Mouse (Mus musculus) midbrain, embryonic 13.5 days (tissue): ENCODE data around the gene Ift122. TPM values are rescaled to one million over a fixed set of nuclear protein-coding genes. Genes with fewer than 3 reads are reported as not detected.
A peak's percentile ranks its signal among the peaks of the same experiment; 100 is the strongest.

Source experiments
- ATAC-seq: fragments of 200-750 bp; cut with Nextera tagmentation; 2 replicates; pipeline ENCODE4 v1.8.0; 2017; ENCODE audit warnings: mild to moderate bottlenecking, moderate TSS enrichment, moderate library complexity
- H3K27ac ChIP-seq: fragments of 300-500 bp; sonication (generic); 2 replicates; pipeline ENCODE4 v1.5.1; 2015; ENCODE audit warnings: inconsistent platforms, mild to moderate bottlenecking, moderate library complexity
- H3K27me3 ChIP-seq: fragments of 300-500 bp; sonication (generic); 2 replicates; pipeline ENCODE4 v1.6.1; 2015; ENCODE audit warnings: mild to moderate bottlenecking, inconsistent platforms
- H3K36me3 ChIP-seq: fragments of 300-500 bp; sonication (generic); 2 replicates; pipeline ENCODE4 v1.6.1; 2015; ENCODE audit warnings: mild to moderate bottlenecking, inconsistent platforms
- H3K4me1 ChIP-seq: fragments of 300-500 bp; sonication (generic); replicated peaks from 2 replicates; pipeline ENCODE4 v1.6.1; 2015; ENCODE audit warnings: inconsistent platforms
- H3K4me2 ChIP-seq: fragments of 300-500 bp; sonication (generic); replicated peaks from 2 replicates; pipeline ENCODE4 v1.6.1; 2015; ENCODE audit warnings: moderate library complexity, mild to moderate bottlenecking, inconsistent platforms
- H3K4me3 ChIP-seq: fragments of 300-500 bp; sonication (generic); replicated peaks from 2 replicates; pipeline ENCODE4 v1.5.1; 2015; ENCODE audit warnings: mild to moderate bottlenecking, inconsistent platforms
- H3K9ac ChIP-seq: fragments of 300-500 bp; sonication (generic); replicated peaks from 2 replicates; pipeline ENCODE4 v1.6.1; 2015; ENCODE audit warnings: mild to moderate bottlenecking, inconsistent platforms
- H3K9me3 ChIP-seq: fragments of 300-500 bp; sonication (generic); 2 replicates; pipeline ENCODE4 v1.6.1; 2016; ENCODE audit warnings: mild to moderate bottlenecking, inconsistent platforms
- WGBS: fragments of 180-500 bp; shearing (Covaris S2); methylation state at CpG from one replicate; pipeline ENCODE4 v1.1.7; 2015; 5-methylcytosine and 5-hydroxymethylcytosine counted together
- polyA plus RNA-seq: library from polyadenylated mRNA; unstranded; fragments of >200 nt; fragmentation: Nextera tagmentation; extraction: Ambion mirVana; gene quantifications from 2 replicates; pipeline ENCODE4 v1.2.1, GENCODE M21; 2015

Ift122 gene
- 25.8 and 28.8 TPM in 2 replicates for polyA plus RNA-seq

DNA sequence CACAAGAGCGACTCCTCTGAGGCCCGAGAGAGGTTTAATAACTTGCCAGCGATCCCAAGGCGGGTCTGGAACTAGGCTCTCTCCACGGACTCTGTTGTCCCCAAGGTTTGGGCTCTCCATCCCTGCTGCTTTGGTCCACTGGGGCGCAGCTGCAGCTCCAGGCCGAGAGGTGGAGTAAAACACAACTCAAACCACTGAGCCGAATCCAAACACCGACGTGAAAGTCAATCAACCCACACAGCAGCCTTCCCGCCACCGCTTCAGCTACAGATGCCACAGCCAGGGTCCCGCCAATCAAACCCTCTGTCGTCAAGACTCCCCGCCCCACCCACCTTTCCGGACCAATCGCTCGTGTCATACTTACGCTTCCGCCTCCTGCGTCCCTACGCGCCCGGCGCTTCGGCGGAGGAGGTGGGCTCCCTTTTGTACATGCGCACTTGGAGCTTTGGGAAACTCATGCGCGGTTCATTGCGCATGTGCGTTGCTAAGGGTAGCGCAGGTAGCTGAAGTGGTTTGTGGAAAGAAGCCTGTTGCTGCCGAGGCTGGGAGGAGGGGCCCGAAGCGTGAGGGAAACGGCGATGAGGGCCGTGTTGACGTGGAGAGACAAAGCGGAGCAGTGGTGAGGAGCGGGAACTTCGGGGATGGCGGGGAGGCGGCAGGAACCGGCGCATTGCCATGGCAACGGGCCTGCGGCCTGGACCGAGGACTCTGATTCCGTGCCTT, at the start of gene Ift122, which contains the start of gene Mbd4:
TSS of gene Ift122 (plus strand) at position 380 of the 723 bp plus-strand sequence.
TSS of gene Mbd4 (minus strand) at position 281 of the 723 bp plus-strand sequence.
- Histone ChIP-seq H3K4me2 (peak within 1 kb of the TSS; percentile 86), H3K36me3 (peaks cover 14% of the 10 kb centered on the region), H3K9ac (peak within 1 kb of the TSS; percentile 71), H3K4me3 (peak within 1 kb of the TSS; percentile 53), H3K4me1 (peaks cover 16% of the 10 kb centered on the region), H3K27ac (peak within 1 kb of the TSS; percentile 83), H3K27me3 (no peaks in the 10 kb centered on the region), H3K9me3 (no peaks in the 10 kb centered on the region)
- WGBS: under 1% methylated on average over 50 of the region's 51 CpGs
- ATAC-seq: peak; percentile 99

- Histone ChIP-seq H3K36me3 (peaks cover 80% of the 10 kb centered on the region), H3K27me3 (no peaks in the 10 kb centered on the region), H3K9ac (no peak overlapping the region), H3K4me3 (no peak overlapping the region), H3K9me3 (no peaks in the 10 kb centered on the region), H3K4me2 (no peak overlapping the region), H3K27ac (peak overlapping the region; percentile 42; the same call in 1 of the 2 replicates), H3K4me1 (peaks cover 27% of the 10 kb centered on the region)
- 53% methylated on average over 16 of the region's 16 CpGs for whole genome bisulfite sequencing
- peak; percentile 53 for ATAC-seq
Measured at GRCm38 (mm10) chr6:115803541-115804382, 49.5 kb upstream of the Ift122 start.

DNA sequence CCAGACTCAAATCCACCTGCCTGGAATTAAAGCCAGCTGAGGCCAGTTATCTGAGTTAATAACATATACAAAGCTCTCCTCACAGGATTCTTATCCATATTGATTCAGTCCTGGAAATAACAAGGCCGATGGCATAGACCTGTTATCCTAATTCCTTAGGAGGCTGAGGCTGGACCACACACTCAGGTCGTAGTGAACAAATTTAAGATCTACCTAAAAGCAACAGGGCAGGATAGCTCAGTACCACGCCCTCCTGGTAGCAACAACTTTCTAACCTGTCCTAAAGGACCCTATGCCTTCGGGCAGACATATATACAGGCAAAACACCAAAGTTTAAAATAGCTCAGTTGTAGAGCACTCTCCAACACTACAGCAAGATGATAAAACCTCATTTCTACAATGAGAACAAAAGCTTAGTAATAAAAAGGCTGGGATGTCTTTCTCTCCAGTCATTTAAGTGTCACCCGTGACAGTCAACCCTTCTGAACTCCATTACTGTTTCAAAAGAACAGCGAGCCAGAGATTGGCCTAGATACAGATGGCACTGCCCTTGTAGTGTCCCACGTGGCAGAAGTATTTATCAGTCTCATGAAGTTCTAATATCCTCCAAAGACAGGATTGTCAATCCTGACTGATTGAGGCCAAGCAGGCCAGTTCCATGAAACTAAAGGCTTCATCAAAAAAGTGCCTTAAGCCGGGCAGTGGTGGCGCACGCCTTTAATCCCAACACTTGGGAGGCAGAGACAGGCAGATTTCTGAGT, 48.7 kb upstream of the Ift122 start:
- H3K4me3 ChIP-seq: no peak overlapping the region
- no peak overlapping the region for H3K27ac ChIP-seq
- H3K9ac ChIP-seq: no peak overlapping the region
- H3K36me3 ChIP-seq: peaks cover 72% of the 10 kb centered on the region
- no peaks in the 10 kb centered on the region for H3K9me3 ChIP-seq
- no peaks in the 10 kb centered on the region for H3K27me3 ChIP-seq
- H3K4me1 ChIP-seq: peaks cover 27% of the 10 kb centered on the region
- 66% methylated on average over 10 of the region's 10 CpGs for WGBS
- H3K4me2 ChIP-seq: no peak overlapping the region
- no peak for ATAC-seq

DNA sequence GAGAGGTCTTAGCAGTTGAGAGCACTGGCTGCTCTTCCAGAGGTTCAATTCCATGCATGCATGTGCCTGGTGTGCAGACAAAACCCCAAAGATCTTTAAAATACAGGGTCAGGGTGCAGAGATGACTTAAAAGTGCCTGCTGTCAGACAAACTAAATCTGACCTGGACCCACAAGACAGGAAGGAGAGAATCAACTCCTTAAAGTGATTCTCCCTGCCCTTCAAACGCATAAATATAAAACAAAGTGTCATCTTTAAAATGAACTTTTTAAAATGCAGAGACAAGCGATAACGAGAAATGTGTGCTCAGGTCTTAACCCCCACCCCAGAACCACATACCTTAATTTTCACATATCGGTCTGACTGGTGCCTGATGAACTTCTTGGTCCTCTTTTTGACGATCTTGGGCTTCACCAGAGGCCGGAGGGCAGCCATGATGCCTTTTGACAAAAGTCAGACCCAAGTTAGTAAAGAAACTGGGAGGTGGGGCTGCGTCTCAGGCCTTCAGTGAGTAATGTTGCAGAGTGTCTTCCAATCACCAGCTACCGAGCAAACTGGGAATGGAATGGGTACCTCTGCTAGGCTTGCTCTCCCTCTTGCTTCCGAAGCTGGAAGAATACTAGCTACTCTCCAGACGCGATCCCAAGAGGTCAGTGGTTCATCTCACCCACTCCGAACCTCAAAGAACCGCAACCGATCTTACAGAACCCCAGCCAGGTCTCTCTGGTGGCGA, 45.6 kb upstream of the Ift122 start:
- 4% methylated on average over 15 of the region's 15 CpGs for WGBS

DNA sequence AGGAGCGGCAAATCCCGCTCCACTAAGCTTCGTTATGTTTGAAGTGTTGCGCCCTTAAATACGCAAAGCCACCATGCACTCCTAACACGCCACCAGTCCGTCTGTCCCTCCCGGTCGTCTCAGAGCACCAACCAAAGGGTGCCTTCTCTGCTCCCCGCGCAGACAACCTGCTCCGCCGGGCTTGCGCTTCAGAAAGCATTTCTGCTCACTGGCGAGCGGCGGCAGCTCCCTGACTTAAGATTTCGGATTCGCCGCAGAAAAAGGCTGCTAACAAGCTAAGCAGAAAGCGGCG, 45.1 kb upstream of the Ift122 start:
- ATAC-seq: peak; percentile 44

More for the DNA sequence above, 45.6 kb upstream of the Ift122 start:
- Histone ChIP-seq H3K9me3 (no peaks in the 10 kb centered on the region), H3K27me3 (no peaks in the 10 kb centered on the region), H3K4me2 (peak overlapping the region; percentile 90), H3K4me1 (peaks cover 27% of the 10 kb centered on the region), H3K36me3 (peaks cover 45% of the 10 kb centered on the region), H3K4me3 (peak overlapping the region; percentile 99), H3K27ac (peak overlapping the region; percentile 97), H3K9ac (peak overlapping the region; percentile 100)
- no peak for ATAC-seq

DNA sequence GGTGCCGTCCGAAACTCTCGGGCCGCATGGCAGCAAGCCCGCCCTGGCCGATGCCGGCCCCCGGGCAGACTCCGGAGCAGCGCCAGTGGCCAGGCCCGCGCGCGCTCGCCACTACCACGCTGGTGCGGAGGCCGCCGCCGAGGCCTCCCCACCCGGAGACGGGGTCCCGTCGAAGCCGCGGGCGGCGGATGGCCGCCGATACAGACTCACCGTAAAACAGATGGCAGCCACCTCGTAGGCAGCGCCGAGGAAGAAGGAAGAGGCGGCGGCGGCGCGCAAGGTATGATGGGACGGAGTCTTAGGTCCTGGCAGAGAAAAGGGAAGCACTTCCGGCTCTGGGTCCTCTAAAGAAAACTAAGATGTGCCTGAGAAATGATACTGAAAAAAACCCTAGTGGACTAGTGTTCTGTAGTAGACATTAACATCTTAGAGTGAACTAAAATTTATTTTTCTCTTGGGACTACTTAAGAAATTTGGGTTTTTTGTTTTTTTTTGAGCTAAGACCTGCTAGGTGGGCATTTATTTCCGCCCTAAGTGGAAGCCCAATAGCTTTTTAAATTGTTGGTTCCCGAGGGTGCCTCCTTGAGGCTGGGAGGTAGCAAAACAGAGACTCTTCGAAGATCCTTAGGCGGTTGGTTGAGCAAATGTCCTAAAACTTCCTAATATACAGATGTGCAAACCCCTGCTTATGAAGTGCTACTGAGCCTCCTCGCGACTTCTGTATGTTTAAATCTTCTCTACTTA, 44.6 kb upstream of the Ift122 start, which contains the start of gene Rpl32:
TSS of gene Rpl32 (minus strand) at position 260 of the 744 bp plus-strand sequence.
- H3K36me3 ChIP-seq: peaks cover 37% of the 10 kb centered on the region
- H3K9me3 ChIP-seq: no peaks in the 10 kb centered on the region
- peak within 1 kb of the TSS; percentile 90 for H3K4me2 ChIP-seq
- H3K9ac ChIP-seq: peak within 1 kb of the TSS; percentile 100
- H3K27me3 ChIP-seq: no peaks in the 10 kb centered on the region
- peak within 1 kb of the TSS; percentile 97 for H3K27ac ChIP-seq
- peak within 1 kb of the TSS; percentile 99 for H3K4me3 ChIP-seq
- peak; percentile 89 for ATAC-seq
- WGBS: under 1% methylated on average over 47 of the region's 47 CpGs
- H3K4me1 ChIP-seq: peaks cover 27% of the 10 kb centered on the region

More for the DNA sequence above, 45.1 kb upstream of the Ift122 start:
- Histone ChIP-seq H3K27ac (peak overlapping the region; percentile 97), H3K4me1 (peaks cover 27% of the 10 kb centered on the region), H3K4me2 (peak overlapping the region; percentile 90), H3K9ac (peak overlapping the region; percentile 100), H3K9me3 (no peaks in the 10 kb centered on the region), H3K27me3 (no peaks in the 10 kb centered on the region), H3K4me3 (peak overlapping the region; percentile 99), H3K36me3 (peaks cover 40% of the 10 kb centered on the region)
- WGBS: under 1% methylated on average over 22 of the region's 22 CpGs

DNA sequence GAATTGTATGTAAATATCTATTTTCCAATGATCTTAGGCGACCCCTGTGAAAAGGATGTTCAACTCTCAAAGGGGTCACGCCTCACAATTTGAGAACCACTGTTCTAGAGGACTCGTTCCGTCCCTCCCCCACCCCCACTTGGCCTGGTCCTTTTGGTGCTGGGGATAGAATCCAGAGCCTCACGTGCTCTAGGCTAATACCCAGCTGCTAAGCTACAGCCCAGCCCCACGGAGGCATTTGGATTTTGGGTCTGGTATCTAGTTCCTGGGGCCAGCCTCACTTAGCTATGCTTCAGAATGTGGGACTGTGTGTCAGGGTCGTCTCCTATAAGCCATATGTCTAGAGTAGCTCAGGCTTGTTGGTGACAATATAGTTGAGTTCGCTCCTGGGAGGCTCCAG, 41.7 kb upstream of the Ift122 start:
- peaks cover 16% of the 10 kb centered on the region for H3K4me1 ChIP-seq
- no peak overlapping the region for H3K9ac ChIP-seq
- no peak for ATAC-seq
- no peak overlapping the region for H3K4me3 ChIP-seq
- no peak overlapping the region for H3K4me2 ChIP-seq
- 73% methylated on average over 8 of the region's 8 CpGs for WGBS
- H3K27me3 ChIP-seq: no peaks in the 10 kb centered on the region
- H3K27ac ChIP-seq: no peak overlapping the region
- no peaks in the 10 kb centered on the region for H3K9me3 ChIP-seq
- peaks cover 7% of the 10 kb centered on the region for H3K36me3 ChIP-seq

GRCm38 (mm10) chr6:115814104-115814503, 39.2 kb upstream of the Ift122 start:
- H3K4me1 ChIP-seq: peaks cover 4% of the 10 kb centered on the region; the same call in 1 of the 2 replicates
- WGBS: 27% methylated on average over 4 of the region's 4 CpGs
- 0 out of 2 replicates have a peak, but pooled peaks have one; percentile 17 for ATAC-seq
- no peak overlapping the region for H3K4me3 ChIP-seq
- H3K27ac ChIP-seq: no peak overlapping the region
- H3K27me3 ChIP-seq: no peaks in the 10 kb centered on the region
- H3K9me3 ChIP-seq: no peaks in the 10 kb centered on the region
- 0 out of 2 replicates have a peak overlapping the region, but pooled peaks have one; percentile 26 for H3K9ac ChIP-seq
- H3K36me3 ChIP-seq: no peaks in the 10 kb centered on the region
- no peak overlapping the region for H3K4me2 ChIP-seq

- WGBS: 83% methylated on average over 4 of the region's 4 CpGs
- Histone ChIP-seq H3K4me1 (peaks cover 4% of the 10 kb centered on the region; the same call in 1 of the 2 replicates), H3K4me3 (no peak overlapping the region), H3K27ac (no peak overlapping the region), H3K9me3 (no peaks in the 10 kb centered on the region), H3K36me3 (no peaks in the 10 kb centered on the region), H3K4me2 (no peak overlapping the region), H3K9ac (no peak overlapping the region), H3K27me3 (no peaks in the 10 kb centered on the region)
- ATAC-seq: no peak
Measured at GRCm38 (mm10) chr6:115815041-115815440, 38.2 kb upstream of the Ift122 start.

DNA sequence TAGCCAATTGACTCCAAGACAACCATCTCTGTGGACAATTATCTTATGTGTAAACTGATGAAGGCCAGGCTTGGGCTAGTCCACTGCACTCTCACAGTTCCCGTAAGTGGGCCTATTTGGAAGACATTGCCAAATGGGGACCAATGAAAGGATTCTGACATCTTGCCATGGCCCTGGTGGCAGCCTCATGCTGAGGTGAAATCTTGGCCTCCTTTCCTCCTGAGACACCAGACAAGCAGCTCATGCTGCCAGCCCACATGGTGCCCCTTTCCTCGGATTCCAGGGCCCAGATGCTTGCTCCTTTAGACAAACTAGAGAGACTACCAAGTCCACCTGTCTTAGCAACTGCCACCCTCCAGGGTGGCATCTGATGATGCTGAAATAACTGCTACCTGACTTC, 35.1 kb upstream of the Ift122 start:
- Histone ChIP-seq H3K9ac (no peak overlapping the region), H3K4me1 (peaks cover 4% of the 10 kb centered on the region; the same call in 1 of the 2 replicates), H3K9me3 (no peaks in the 10 kb centered on the region), H3K27ac (no peak overlapping the region), H3K27me3 (no peaks in the 10 kb centered on the region), H3K36me3 (no peaks in the 10 kb centered on the region), H3K4me3 (no peak overlapping the region), H3K4me2 (no peak overlapping the region)
- 89% methylated on average over 2 of the region's 2 CpGs for WGBS
- no peak for ATAC-seq
